Mouse (Mus musculus): Measurements from ENCODE around the gene Erp27. TPM values are rescaled to one million over a fixed set of nuclear protein-coding genes. Genes with fewer than 3 reads are reported as not detected.

The Erp27 gene
- not detected for polyA plus RNA-seq (2014; fragmentation: Illumina TruSeq; extraction: RNeasy Lipid Tissue Mini Kit (QIAGEN cat#74804); ENCODE audit: low read depth, low replicate concordance)

DNA sequence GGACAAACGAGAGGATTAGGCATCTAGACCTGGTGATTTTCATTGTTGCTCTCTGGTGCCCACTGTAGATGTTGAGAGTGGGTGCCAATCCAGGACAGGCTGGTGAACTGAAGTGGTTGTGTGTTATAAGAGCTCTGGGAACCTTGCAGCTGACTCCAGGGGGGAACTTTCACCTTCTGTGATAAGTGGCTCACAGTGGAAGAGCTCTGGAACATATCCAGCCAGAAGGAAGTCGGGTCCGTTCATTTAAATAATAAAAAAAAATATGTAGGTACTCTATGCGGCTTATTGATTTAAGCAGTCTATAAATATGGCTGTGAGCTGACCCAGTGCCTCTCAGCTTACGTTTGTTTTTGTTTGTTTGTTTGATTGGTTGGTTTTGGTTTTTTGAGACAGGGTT is at the start of gene Erp27:
Erp27 (minus strand) TSS at position 101 of the 400 bp plus-strand sequence.

DNA sequence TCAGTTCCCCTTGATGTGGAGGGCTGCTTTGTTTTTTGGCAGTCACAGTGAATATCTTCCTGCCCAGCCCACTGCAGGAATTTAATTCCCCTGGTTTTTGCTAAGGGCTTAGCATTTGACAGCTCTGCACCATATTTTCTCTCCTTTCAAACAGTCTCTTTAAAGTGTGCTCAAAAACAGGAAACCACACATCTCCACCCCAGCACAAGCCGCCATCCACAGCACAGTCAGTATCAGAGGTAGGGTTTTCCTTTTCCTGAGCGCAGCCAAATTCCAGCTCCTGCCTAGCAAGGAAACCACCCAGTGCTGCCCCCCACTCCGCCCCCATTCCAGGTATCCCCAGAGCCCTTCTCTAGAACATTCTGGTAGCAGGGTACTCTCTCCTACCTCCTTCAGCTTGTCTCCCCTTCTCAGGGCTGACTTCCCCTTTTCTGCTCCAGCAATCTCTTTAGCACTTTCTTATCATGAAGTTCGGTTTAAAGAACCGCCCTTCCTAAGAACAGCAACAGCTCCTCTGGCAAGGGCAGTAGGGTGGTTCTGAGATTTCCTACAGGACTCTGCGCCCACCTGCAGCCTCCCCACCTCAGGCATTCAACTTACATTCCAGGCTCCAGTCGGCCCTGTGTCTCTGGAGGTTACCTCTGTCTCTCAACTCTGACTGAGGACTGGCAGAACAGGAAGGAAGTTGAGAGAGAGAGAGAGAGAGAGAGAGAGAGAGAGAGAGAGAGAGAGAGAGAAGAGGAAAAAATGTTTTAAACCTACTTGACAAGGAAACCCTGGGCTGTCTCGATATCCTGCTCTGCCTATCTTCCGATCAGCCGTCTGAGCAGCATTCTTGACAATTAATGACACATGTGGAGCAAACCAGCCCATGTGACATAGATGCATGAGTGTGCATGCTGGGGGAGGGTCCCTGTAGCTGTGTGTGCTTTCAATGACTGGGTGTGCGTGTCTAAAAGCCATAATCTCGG is 19.4 kb upstream of the Erp27 start, which contains the start of gene Arhgdib:
Arhgdib (minus strand) TSS at position 849 of the 971 bp plus-strand sequence.

DNA sequence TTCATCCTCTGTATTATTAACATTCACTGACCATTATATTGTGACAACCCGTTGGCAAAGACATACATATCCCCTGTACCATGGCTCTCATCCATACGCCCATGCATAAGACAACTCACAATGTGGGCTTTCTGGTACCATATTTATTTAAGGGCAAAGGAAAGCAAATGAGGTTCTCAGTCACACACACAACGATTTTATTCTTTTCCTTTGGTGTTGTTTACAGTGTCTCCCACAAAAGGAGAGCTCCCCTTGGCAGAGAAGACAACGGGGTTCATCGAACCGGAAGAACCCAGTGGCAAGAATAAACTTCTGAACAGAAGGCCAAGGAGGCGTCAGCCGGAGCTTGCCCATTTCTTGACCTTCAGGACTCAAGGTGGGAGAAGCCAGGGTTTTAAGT is 1.6 kb upstream of the Erp27 start, which contains the start of gene Pde6h:
Pde6h (plus strand) TSS at position 301 of the 400 bp plus-strand sequence.

DNA sequence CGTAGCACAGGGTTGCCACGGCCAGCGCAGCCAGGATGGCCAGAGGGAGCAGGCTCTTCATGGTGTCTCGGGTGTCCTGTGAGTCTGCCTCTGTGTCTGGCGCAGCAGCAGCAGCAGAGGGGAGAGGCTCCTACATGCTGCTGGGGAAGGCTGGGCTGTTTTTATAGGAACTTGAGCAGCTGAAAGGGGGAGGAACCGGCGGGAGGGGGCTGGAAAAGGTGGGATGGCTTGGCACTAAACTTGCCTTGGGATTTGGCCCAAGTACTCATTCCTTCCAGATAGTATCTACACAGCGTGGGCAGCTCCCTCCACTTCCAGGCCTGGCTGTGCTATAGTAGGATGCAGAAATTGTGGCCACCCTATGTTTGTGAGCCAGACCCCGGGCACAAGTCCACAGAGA is 46.3 kb downstream of the Erp27 start, which contains the start of gene Mgp:
Mgp (minus strand) TSS at position 154 of the 400 bp plus-strand sequence.

Other genes starting within 250 kb of the Erp27 start
- 0.16 TPM for gene Gucy2c, start 140.4 kb downstream of the Erp27 start, polyA plus RNA-seq (2014; fragmentation: Illumina TruSeq; extraction: RNeasy Lipid Tissue Mini Kit (QIAGEN cat#74804); ENCODE audit: low read depth, low replicate concordance)
- gene Hist4h4, start 117.8 kb downstream of the Erp27 start, polyA plus RNA-seq (2014; fragmentation: Illumina TruSeq; extraction: RNeasy Lipid Tissue Mini Kit (QIAGEN cat#74804); ENCODE audit: low read depth, low replicate concordance) = 0.13 TPM
- 2.5 TPM for gene H2afj, start 113.9 kb downstream of the Erp27 start, polyA plus RNA-seq (2014; fragmentation: Illumina TruSeq; extraction: RNeasy Lipid Tissue Mini Kit (QIAGEN cat#74804); ENCODE audit: low read depth, low replicate concordance)
- 0.50 TPM for gene BC049715, start 94.6 kb downstream of the Erp27 start, polyA plus RNA-seq (2014; fragmentation: Illumina TruSeq; extraction: RNeasy Lipid Tissue Mini Kit (QIAGEN cat#74804); ENCODE audit: low read depth, low replicate concordance)
- 22.9 TPM for gene Wbp11, start 93.9 kb downstream of the Erp27 start, polyA plus RNA-seq (2014; fragmentation: Illumina TruSeq; extraction: RNeasy Lipid Tissue Mini Kit (QIAGEN cat#74804); ENCODE audit: low read depth, low replicate concordance)
- not detected for gene Smco3, start 86.7 kb downstream of the Erp27 start, polyA plus RNA-seq (2014; fragmentation: Illumina TruSeq; extraction: RNeasy Lipid Tissue Mini Kit (QIAGEN cat#74804); ENCODE audit: low read depth, low replicate concordance)
- 1.5 TPM for gene Art4, start 64.4 kb downstream of the Erp27 start, polyA plus RNA-seq (2014; fragmentation: Illumina TruSeq; extraction: RNeasy Lipid Tissue Mini Kit (QIAGEN cat#74804); ENCODE audit: low read depth, low replicate concordance)
- gene Mgp, start 46.4 kb downstream of the Erp27 start, polyA plus RNA-seq (2014; fragmentation: Illumina TruSeq; extraction: RNeasy Lipid Tissue Mini Kit (QIAGEN cat#74804); ENCODE audit: low read depth, low replicate concordance) = 1.8 TPM
- not detected for gene Pde6h, start 1.7 kb upstream of the Erp27 start, polyA plus RNA-seq (2014; fragmentation: Illumina TruSeq; extraction: RNeasy Lipid Tissue Mini Kit (QIAGEN cat#74804); ENCODE audit: low read depth, low replicate concordance)
- gene Arhgdib, start 19.7 kb upstream of the Erp27 start, polyA plus RNA-seq (2014; fragmentation: Illumina TruSeq; extraction: RNeasy Lipid Tissue Mini Kit (QIAGEN cat#74804); ENCODE audit: low read depth, low replicate concordance) = 8.6 TPM
- 4.2 TPM for gene Rerg, start 248.3 kb upstream of the Erp27 start, polyA plus RNA-seq (2014; fragmentation: Illumina TruSeq; extraction: RNeasy Lipid Tissue Mini Kit (QIAGEN cat#74804); ENCODE audit: low read depth, low replicate concordance)

All from liver, adult 10 weeks (tissue).